In genomic region chr10:39674766-39675165, GRCm38 (mm10) we compare ENCODE assay signal across 11 mouse cellular contexts. TPM values are rescaled to one million over a fixed set of nuclear protein-coding genes. Genes with fewer than 3 reads are reported as not detected.
DNase-seq lines count a peak whose midpoint lies in the region; ATAC-seq lines count a peak whose summit lies in the region.
"Had no signal": no experiment of that assay in that cellular context is flagged by ENCODE, and none has a peak within 500 bp of the region (broad histone marks: within the 10 kb centered on the region; RNA-seq: fewer than 3 reads in every experiment).

No protein-coding gene starts in this region.

- peaks cover 31% of the 10 kb centered on the region for H3K4me1 ChIP-seq in heart, embryonic 10.5 days
- peaks cover 36% of the 10 kb centered on the region for H3K4me1 ChIP-seq in forebrain, embryonic 12.5 days

- ATAC-seq in forebrain, embryonic 12.5 days (ENCODE audit: low FRiP score), result no peak

- H3K4me3 ChIP-seq in heart, embryonic 10.5 days, result no peak overlapping the region
- H3K4me3 ChIP-seq in forebrain, embryonic 12.5 days (replicated peaks), result no peak overlapping the region
- H3K4me3 ChIP-seq: erythroblast, embryonic 14.5 days had no signal

- H3K27me3 ChIP-seq in heart, embryonic 10.5 days (ENCODE audit: insufficient read depth, poor library complexity, severe bottlenecking), result no peaks in the 10 kb centered on the region
- no peaks in the 10 kb centered on the region for H3K27me3 ChIP-seq in forebrain, embryonic 12.5 days

- 76% methylated on average over 3 of the region's 3 CpGs for WGBS in heart, embryonic 10.5 days
- 16% methylated on average over 3 of the region's 3 CpGs for WGBS in forebrain, embryonic 12.5 days

- H3K9me3 ChIP-seq in heart, embryonic 10.5 days, result no peaks in the 10 kb centered on the region
- H3K9me3 ChIP-seq in forebrain, embryonic 12.5 days, result no peaks in the 10 kb centered on the region

- no peak overlapping the region for H3K4me2 ChIP-seq in forebrain, embryonic 12.5 days

- DNase-seq in heart, adult 11 months, result peak; percentile 74
- DNase-seq in heart, embryonic 10.5 days (ENCODE audit: low spot score), result no peak
- DNase-seq in ES-CJ7 (ENCODE audit: low read depth, low spot score), result peak; percentile 69
- DNase-seq in mesoderm, embryonic 11.5 days (ENCODE audit: low read depth, low spot score), result peak; percentile 35
- DNase-seq in adrenal gland, adult 18-20 months (ENCODE audit: low spot score in 2 of 2), result no peak
- DNase-seq in lung, postnatal 10 days, result no peak
- DNase-seq in spleen, postnatal 10 days (ENCODE audit: low spot score in 2 of 2), result no peak
- DNase-seq: gastrocnemius, postnatal 25 days; heart, postnatal 10 days had no signal

- no peak overlapping the region for H3K9ac ChIP-seq in forebrain, embryonic 12.5 days

- peaks cover 3% of the 10 kb centered on the region; the same call in 1 of the 2 replicates for H3K36me3 ChIP-seq in heart, embryonic 10.5 days
- peaks cover 8% of the 10 kb centered on the region; the same call in 1 of the 2 replicates for H3K36me3 ChIP-seq in forebrain, embryonic 12.5 days (replicated peaks)

- no peak overlapping the region for H3K27ac ChIP-seq in heart, embryonic 10.5 days
- H3K27ac ChIP-seq in forebrain, embryonic 12.5 days, result 0 out of 2 replicates have a peak overlapping the region, but pooled peaks have one; percentile 33

RNA-seq across cellular contexts. Expression of gene Rev3l, which starts 57.2 kb away (rescaled TPM):
- polyA plus RNA-seq in heart, embryonic 10.5 days (2016; fragmentation: Nextera tagmentation; extraction: Ambion mirVana), result 10.8 and 13.1 TPM in 2 replicates
- polyA plus RNA-seq in forebrain, embryonic 12.5 days (2016; fragmentation: Nextera tagmentation; extraction: Ambion mirVana), result 19.7 and 19.9 TPM in 2 replicates
- total RNA-seq in adrenal gland, adult 18-20 months (2021), result 10 to 100 TPM; 12.8 to 19.9 TPM

Comparison
In these comparisons a context has a peak if more than half of its experiments do, and no peak if none do; other contexts are left out.
1. DNase-seq: peak in heart, adult 11 months (single experiment), ES-CJ7 (single experiment) and mesoderm, embryonic 11.5 days (single experiment); none in heart, embryonic 10.5 days (single experiment), adrenal gland, adult 18-20 months (0 of 2), lung, postnatal 10 days (single experiment) and spleen, postnatal 10 days (0 of 2).